Mouse (Mus musculus) kidney, postnatal 25 days (tissue): ENCODE results near the gene Stx16.

Source experiments
- DNase-seq, 2 experiments: peaks; one replicate each; pipeline ENCODE4 v3.0.0; 2021; ENCODE audit warnings: mixed read lengths in 2 of 2

The Stx16 gene

DNA sequence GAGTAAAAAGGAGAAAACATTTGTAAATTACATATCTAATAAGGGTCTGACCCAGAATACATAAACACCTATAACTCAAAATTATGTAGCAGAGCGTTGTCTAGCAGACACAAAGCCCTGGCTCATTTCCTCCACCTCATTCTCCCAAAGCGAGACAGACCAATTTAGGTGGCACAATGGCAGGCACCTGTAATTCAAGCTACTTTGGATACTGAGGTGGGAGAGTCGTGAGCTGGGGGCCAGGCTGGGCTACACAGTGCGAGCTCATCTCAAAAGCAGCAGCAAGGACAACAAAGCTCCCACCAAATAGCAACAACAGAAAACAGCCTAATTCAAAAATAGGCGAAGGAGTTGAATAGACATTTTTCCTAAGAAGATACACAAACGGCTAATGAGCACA, 52.8 kb downstream of the Stx16 start:
- no peak for DNase-seq

DNA sequence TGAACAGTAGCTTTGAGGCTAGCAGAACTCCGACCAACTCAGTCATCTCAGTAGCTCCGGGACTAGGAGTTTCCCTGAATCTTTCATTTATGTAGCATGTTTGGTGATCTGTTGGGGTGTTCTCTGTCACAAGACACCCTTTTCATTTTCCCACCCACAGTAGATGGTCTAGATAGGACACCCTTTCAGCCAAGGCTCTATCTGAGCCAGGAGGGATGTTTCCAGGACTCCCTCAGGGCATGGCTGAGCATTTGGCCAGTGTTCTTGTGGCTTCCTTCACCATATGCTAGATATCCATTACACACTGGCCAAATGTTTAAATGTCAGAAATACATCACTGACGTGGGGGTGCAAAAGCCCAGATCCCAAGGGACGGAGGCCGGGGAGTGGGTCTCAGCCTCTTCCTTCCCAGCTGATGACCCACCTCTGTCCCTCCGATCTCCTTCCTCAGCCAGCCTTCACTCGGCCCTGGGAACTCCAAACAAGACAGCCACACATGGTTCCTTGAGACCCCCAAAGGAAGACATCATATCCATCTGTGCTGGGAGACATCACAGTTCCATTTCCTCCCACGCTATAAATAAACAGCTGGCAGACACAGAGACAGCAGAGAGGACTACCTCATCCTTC, 54.5 kb downstream of the Stx16 start:
- no peak for DNase-seq

DNA sequence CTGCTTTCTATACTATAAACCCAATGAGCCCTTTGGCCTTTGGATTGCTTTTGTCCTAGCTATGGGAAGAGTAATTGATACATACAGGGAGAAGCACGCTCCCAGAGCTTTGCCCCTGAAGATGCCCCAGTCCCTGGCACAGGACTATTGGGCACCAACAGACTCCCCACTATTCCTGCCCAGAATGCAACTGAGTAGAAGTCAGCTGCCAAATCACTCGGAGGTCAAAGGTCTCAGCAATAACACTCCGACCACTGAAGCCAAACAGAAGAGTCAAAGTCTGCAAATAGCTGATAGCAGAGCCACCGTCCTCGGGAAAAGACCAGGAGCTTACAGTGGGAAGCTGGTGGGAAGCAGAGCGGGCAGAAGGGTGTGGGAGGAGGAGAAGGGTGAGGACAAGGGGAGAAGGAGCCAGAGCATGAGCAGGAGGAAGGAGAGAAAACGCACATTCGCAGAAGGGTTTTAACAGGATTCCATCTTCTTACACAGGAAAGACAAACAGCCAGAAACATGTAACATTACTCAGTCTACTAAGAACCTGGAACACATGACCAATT, 56.4 kb downstream of the Stx16 start:
- no peak for DNase-seq
